Mouse (Mus musculus): ENCODE measurements at regions not wholly inside any gene's neighbourhood (a gene's known extent, or its start where the extent isn't known, plus 50 kb on each side); places are given as distances from the start of the nearest gene placed in this dataset.

DNA sequence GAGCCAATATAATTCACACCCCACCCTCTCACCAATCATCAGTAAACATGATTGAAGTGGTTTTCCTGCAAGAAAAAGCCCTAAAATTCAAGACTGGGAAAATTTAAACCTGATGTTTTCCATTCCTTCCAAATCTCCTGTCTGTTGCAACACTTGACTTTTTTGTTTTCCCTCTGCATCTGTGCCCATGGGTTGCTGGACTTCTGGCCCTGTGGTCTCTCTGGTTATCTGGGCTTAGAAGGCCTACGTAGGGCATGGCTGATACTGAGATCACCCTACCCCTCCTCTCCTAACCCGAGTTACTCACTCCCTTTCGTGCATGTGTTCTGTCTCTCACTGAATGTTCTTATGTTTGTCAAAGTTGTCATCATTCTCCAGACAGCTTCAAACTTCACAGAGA, 87.9 kb upstream of the Ghr start:
- no peak for TF ChIP-seq CTCF (IDR thresholded peaks at IDR 0.05)
- no peak for DNase-seq (ENCODE audit: extremely low spot score in 1 of 2, low spot score in 2 of 2)
- Histone ChIP-seq H3K27ac (no peak overlapping the region), H3K4me3 (no peak overlapping the region)
- intact Hi-C loops (cut with DNase I) = no loop called here

DNA sequence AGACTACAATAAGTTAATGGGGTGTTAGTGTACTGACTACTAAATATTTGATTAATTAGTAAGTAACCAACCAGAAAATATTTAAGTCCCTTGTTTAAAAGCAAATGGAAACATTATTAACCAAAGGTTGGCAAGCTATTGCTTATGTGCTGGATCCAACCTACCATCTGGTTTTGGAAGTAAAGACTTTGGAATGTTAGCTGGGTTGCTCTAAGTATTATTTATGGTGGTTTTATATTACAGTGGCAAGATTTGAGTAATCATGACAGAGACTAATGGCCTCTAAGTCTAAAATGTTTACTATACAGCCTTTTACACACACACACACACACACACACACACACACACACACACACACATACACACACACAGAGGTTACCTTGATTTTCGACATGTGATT, 86.1 kb upstream of the Ghr start:
- no peak for TF ChIP-seq CTCF (IDR thresholded peaks at IDR 0.05)
- Histone ChIP-seq H3K4me3 (no peak overlapping the region), H3K27ac (no peak overlapping the region)
- intact Hi-C loops (cut with DNase I) = no loop called here
- no peak for DNase-seq (ENCODE audit: extremely low spot score in 1 of 2, low spot score in 2 of 2)

DNA sequence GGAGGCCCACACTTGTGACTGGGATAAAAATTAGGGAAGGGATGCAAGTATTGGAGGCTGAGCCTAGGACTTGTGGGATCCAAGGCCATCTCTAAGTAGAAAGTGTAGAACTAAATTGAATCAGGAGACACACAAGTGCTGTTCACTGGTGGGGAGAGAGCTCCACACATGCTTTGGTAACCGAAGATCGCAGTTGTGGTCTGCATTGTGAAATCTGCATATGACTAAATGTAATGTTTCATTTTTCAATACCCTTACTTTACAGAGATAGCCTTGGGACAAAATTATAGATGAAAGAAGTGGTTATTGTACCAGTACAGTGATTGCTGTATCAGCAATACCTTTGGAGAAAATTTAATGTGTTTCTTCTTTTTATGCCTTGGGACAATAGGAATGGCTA, 85.6 kb upstream of the Ghr start:
- no peak for TF ChIP-seq CTCF (IDR thresholded peaks at IDR 0.05)
- Histone ChIP-seq H3K27ac (no peak overlapping the region), H3K4me3 (no peak overlapping the region)
- intact Hi-C loops (cut with DNase I) = no loop called here
- DNase-seq (ENCODE audit: extremely low spot score in 1 of 2, low spot score in 2 of 2) = no peak

DNA sequence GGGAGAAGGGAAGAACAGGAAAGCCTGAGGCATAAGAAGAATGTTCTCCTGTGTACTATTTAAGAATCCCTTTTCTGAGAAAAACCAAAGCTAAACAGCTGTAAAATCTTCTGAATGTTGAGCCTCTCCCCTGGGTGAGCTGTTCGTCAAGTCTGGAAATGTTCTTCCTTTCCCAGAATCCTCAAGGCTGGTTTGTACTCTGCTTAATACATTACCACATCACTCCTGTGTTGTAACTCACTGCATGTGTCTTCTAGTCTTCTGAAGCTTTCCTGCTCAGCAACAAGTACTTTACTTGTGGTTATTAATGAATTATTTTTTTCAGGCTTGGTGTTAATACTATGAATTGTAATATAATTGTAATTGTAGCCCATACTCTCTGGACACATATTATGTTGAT, 65.4 kb upstream of the Ghr start:
- no peak for TF ChIP-seq CTCF (IDR thresholded peaks at IDR 0.05)
- intact Hi-C loops (cut with DNase I) = no loop called here
- Histone ChIP-seq H3K27ac (no peak overlapping the region), H3K4me3 (no peak overlapping the region)
- DNase-seq (ENCODE audit: extremely low spot score in 1 of 2, low spot score in 2 of 2) = no peak

DNA sequence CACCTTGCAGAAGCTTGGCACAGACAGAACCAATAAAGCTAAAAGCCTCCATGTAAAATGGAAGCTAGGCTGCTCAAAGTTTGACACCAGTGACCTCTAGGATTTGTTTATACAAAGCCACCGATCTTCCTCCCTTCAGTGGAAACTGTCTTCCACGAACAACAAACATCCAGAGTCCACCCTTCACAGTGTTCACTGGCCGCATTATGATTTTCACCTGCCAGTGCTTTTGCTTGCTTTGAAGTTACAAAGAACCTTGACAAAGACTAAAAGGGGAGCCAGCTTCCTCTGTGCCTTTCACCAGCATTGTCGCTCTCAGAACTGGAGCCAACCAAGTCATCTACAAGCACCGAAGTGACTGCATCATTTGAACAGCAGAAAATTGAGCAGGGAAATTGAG, 56.8 kb upstream of the Ghr start:
- Histone ChIP-seq H3K27ac (no peak overlapping the region), H3K4me3 (no peak overlapping the region)
- DNase-seq (ENCODE audit: extremely low spot score in 1 of 2, low spot score in 2 of 2) = no peak
- intact Hi-C loops (cut with DNase I) = no loop called here
- no peak for TF ChIP-seq CTCF (IDR thresholded peaks at IDR 0.05)

All from left cerebral cortex, adult 2 months (tissue).